Mouse (Mus musculus) bone marrow macrophage, adult 2 months (primary cell): ENCODE measurements around the gene Relt. TPM values are rescaled to one million over a fixed set of nuclear protein-coding genes. Genes with fewer than 3 reads are reported as not detected.
A peak's percentile ranks its signal among the peaks of the same experiment; 100 is the strongest.

Experiments used
- H3K27ac ChIP-seq: 2 replicates; pipeline ENCODE4 v1.5.1; 2012; ENCODE audit warnings: low read depth, low read length; ENCODE audit not compliant: insufficient read depth
- H3K4me1 ChIP-seq: 2 replicates; pipeline ENCODE4 v1.6.1; 2012; ENCODE audit warnings: low read length; ENCODE audit not compliant: control insufficient read depth, insufficient read depth
- H3K4me3 ChIP-seq: 2 replicates; pipeline ENCODE4 v1.5.1; 2012; ENCODE audit warnings: mild to moderate bottlenecking, low read length, moderate library complexity; ENCODE audit not compliant: insufficient read depth
- CTCF ChIP-seq: IDR thresholded peaks from 2 replicates; pipeline ENCODE4 v1.5.1; 2012; ENCODE audit warnings: low read depth, mild to moderate bottlenecking, low read length, moderate library complexity
- POLR2A ChIP-seq: IDR thresholded peaks from 2 replicates; pipeline ENCODE4 v1.6.1; 2012; ENCODE audit warnings: mild to moderate bottlenecking, low read depth, low read length, borderline replicate concordance
- polyA plus RNA-seq: library from polyadenylated mRNA; stranded (reverse); fragments of >200 nt; gene quantifications from 2 replicates; pipeline ENCODE4 v1.2.4, GENCODE M21; 2012; ENCODE audit not compliant: missing spikeins, insufficient read depth, insufficient read length

The Relt gene
- polyA plus RNA-seq, 1 experiment, result 6.3 TPM

GRCm38 (mm10) chr7:100845412-100845811 lies 17.8 kb downstream of the Relt start:
- Histone ChIP-seq H3K4me1 (peaks cover 19% of the 10 kb centered on the region), H3K27ac (peak overlapping the region; percentile 86), H3K4me3 (no peak overlapping the region)
- TF ChIP-seq CTCF, result no peak
- no peak for TF ChIP-seq POLR2A

DNA sequence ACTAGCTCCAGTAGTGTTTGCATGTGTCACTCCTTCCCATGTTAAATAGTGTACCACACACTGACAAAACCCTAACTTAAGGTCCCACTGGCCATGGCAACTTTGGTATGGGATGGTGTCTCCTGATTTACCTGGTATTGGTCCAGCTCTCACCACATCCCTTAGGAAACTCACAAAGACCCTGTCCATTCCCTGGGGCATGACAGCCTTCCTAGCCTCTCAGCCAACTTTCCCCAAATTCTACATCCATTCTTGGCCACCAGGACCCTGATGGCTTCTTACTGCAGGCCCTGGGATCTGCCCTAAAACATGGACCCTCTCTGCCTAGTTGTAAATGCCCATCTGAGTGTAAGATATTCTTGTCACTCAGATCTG lies 18.2 kb downstream of the Relt start:
- Histone ChIP-seq H3K4me1 (peaks cover 21% of the 10 kb centered on the region), H3K4me3 (no peak overlapping the region), H3K27ac (peak overlapping the region; percentile 86)
- TF ChIP-seq CTCF (no peak), POLR2A (no peak)

GRCm38 (mm10) chr7:100844385-100845025 lies 18.7 kb downstream of the Relt start:
- H3K4me1 ChIP-seq, result peaks cover 24% of the 10 kb centered on the region
- no peak overlapping the region for H3K4me3 ChIP-seq
- peak overlapping the region; percentile 86 for H3K27ac ChIP-seq
- no peak for TF ChIP-seq POLR2A
- no peak for TF ChIP-seq CTCF

GRCm38 (mm10) chr7:100843866-100844265 lies 19.4 kb downstream of the Relt start:
- no peak overlapping the region for H3K27ac ChIP-seq
- no peak overlapping the region for H3K4me3 ChIP-seq
- H3K4me1 ChIP-seq, result peaks cover 24% of the 10 kb centered on the region
- no peak for TF ChIP-seq CTCF
- TF ChIP-seq POLR2A, result no peak

- H3K27ac ChIP-seq, result no peak overlapping the region
- H3K4me3 ChIP-seq, result no peak overlapping the region
- no peak for TF ChIP-seq POLR2A
- no peak for TF ChIP-seq CTCF
- peaks cover 24% of the 10 kb centered on the region for H3K4me1 ChIP-seq
Observed at GRCm38 (mm10) chr7:100842175-100842574, 21.1 kb downstream of the Relt start.

- no peak overlapping the region for H3K27ac ChIP-seq
- H3K4me1 ChIP-seq, result peaks cover 24% of the 10 kb centered on the region
- H3K4me3 ChIP-seq, result no peak overlapping the region
- TF ChIP-seq POLR2A (no peak), CTCF (no peak)
Observed at GRCm38 (mm10) chr7:100841608-100842007, 21.6 kb downstream of the Relt start.

DNA sequence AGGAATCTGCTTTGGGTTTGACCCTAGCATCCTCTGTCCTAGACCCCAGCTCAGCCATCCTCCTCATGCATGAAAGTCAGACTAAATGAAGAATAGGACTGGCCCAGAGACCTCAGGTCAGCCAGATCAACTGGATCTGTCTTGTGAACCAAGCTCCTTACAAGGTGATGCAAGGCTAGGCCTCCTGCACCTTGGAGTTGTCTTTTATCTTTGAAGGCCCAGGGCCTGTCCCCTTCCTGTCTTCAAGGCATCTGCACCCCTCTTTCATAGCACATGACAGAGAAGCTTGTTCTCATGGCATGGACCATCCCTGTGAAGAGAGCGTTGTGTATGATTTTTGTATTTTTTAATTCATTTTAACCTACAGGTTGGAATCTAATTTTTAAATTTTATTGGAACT lies 22.3 kb downstream of the Relt start:
- no peak overlapping the region for H3K27ac ChIP-seq
- TF ChIP-seq POLR2A (no peak), CTCF (no peak)
- H3K4me3 ChIP-seq, result no peak overlapping the region
- H3K4me1 ChIP-seq, result peaks cover 19% of the 10 kb centered on the region

- TF ChIP-seq POLR2A (no peak), CTCF (no peak)
- Histone ChIP-seq H3K4me1 (peaks cover 12% of the 10 kb centered on the region), H3K27ac (no peak overlapping the region), H3K4me3 (no peak overlapping the region)
Observed at GRCm38 (mm10) chr7:100839632-100840402, 23.4 kb downstream of the Relt start.

DNA sequence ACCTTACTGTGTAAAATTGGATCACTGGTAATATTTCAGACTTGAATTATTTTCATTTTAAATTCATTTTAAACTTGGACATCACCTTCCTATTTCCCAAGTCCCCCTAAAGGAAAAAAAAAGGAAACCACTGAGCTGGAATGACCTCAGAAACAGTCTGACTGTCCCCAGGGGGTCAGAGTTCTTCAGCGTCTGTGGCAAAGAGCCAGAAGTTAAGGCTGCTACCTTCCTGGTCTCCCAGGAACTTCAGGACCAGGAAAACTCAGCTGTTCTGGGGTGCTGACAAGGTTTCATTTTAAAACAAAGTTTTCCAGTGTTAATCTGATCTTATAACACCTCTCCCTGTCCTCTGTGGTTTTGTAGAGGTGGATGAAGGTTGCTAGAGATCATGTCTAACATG lies 25.5 kb downstream of the Relt start:
- Histone ChIP-seq H3K4me3 (no peak overlapping the region), H3K4me1 (peaks cover 5% of the 10 kb centered on the region; the same call in 1 of the 2 replicates), H3K27ac (no peak overlapping the region)
- TF ChIP-seq CTCF, result no peak
- no peak for TF ChIP-seq POLR2A

DNA sequence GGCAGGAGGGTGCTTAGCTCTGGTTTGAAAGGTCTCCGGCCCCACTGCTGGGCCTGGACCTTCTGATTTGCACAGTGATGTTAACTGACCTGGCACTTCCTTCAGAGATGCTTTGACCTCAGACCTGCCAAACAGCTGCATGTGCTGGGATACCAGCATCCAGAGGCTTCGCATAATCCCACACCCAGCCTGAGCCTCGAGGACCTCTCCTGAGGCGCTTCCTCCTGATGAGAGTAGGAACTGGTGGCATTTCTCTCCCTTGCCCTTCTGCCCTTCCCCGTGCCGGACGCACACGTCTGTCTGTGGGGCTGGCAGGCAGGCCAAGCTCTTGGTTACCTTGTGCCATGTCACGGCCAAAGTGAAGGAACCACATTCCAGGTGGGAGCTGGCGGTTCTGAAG lies 26.6 kb downstream of the Relt start:
- TF ChIP-seq CTCF (no peak), POLR2A (no peak)
- Histone ChIP-seq H3K4me3 (no peak overlapping the region), H3K27ac (no peak overlapping the region), H3K4me1 (peaks cover 5% of the 10 kb centered on the region; the same call in 1 of the 2 replicates)
